Mouse (Mus musculus) liver, embryonic 14.5 days (tissue): Measurements from ENCODE around the gene Myh7.

Experiments
- CTCF ChIP-seq: IDR thresholded peaks from 2 replicates; pipeline ENCODE4 v1.5.1; 2016; ENCODE audit warnings: antibody characterized with exemption, low read depth, control low read depth
- EP300 ChIP-seq: IDR thresholded peaks from 2 replicates; pipeline ENCODE4 v1.6.1; 2016; ENCODE audit warnings: antibody characterized with exemption, low read depth

DNA sequence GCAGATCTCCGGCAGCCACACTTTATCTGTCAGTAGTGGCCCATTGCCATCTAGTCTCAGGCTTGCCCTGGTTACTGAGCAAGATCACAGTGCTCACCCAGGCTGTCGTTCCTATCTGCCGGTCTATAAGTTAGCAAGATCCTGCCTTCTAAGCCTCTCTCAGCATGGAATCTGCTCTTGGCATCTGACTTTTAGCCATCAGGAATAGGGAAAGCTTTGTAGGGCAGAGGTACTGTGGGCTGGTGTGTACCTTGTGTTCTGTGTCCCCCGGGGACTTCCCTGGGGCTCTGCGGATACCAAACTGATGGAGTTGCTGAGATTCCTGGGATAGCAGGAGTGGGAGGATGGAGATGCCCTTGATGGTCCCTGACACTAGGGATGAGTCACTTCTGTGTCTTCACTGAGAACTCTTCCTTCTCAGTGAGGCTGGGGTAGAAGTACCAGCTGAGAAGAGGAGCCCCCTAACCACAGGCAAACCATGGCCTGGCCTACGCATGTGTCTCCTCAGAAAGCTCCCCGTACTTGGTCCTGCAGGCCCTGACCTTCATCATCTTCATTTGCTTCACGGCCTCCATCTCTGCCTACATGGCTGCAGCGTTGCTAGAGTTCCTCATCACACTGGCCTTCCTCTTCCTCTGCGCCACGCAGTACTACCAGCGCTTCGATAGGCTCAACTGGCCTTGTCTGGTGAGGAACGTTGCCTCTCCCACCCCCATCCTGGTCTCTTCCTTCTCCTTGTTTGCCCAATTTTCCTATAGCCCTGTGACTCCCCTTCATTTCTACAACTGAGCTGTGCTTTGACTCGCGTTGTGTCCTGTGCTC lies 56.9 kb downstream of the Myh7 start:
- TF ChIP-seq CTCF, result no peak
- TF ChIP-seq EP300, result no peak
